Mouse (Mus musculus) heart, adult 2 months (tissue): ENCODE measurements around the gene Fhit. TPM values are rescaled to one million over a fixed set of nuclear protein-coding genes. Genes with fewer than 3 reads are reported as not detected.

Source experiments
- DNase-seq, 2 experiments: peaks; one replicate each; pipeline ENCODE4 v3.0.0; 2021
- H3K27ac ChIP-seq: fragments of 200-600 bp; 2 replicates; pipeline ENCODE4 v1.8.1; 2022
- H3K27me3 ChIP-seq: fragments of 200-500 bp; 2 replicates; pipeline ENCODE4 v1.6.1; 2012; ENCODE audit warnings: mild to moderate bottlenecking, low read length, inconsistent platforms, mixed read lengths; ENCODE audit not compliant: control insufficient read depth, insufficient read depth
- H3K36me3 ChIP-seq: fragments of 200-500 bp; 2 replicates; pipeline ENCODE4 v1.6.1; 2012; ENCODE audit warnings: low read length, inconsistent platforms; ENCODE audit not compliant: control insufficient read depth, insufficient read depth
- H3K4me1 ChIP-seq: fragments of 200-500 bp; 2 replicates; pipeline ENCODE4 v1.6.1; 2011; ENCODE audit warnings: low read length; ENCODE audit not compliant: control insufficient read depth, insufficient read depth
- H3K4me3 ChIP-seq: fragments of 200-600 bp; 2 replicates; pipeline ENCODE4 v1.8.1; 2022
- H3K79me2 ChIP-seq: fragments of 200-500 bp; replicated peaks from 2 replicates; pipeline ENCODE4 v1.6.1; 2012; ENCODE audit warnings: mild to moderate bottlenecking, inconsistent platforms, low read length, moderate library complexity, mixed read lengths; ENCODE audit not compliant: control insufficient read depth, insufficient read depth
- H3K9ac ChIP-seq: fragments of 200-500 bp; 2 replicates; pipeline ENCODE4 v1.6.1; 2012; ENCODE audit warnings: low read depth, mild to moderate bottlenecking, control low read depth, inconsistent platforms, low read length, mixed read lengths
- CTCF ChIP-seq: fragments of 200-600 bp; IDR thresholded peaks from 2 replicates; pipeline ENCODE4 v1.8.1; 2022; ENCODE audit warnings: antibody characterized with exemption, mild to moderate bottlenecking, moderate library complexity
- EP300 ChIP-seq: fragments of 200-500 bp; IDR thresholded peaks from 2 replicates; pipeline ENCODE4 v1.6.1; 2011; ENCODE audit warnings: low read depth, low read length, control low read depth; ENCODE audit not compliant: insufficient read depth
- POLR2A ChIP-seq: fragments of 200-500 bp; IDR thresholded peaks from 2 replicates; pipeline ENCODE4 v1.6.1; 2011; ENCODE audit warnings: mild to moderate bottlenecking, low read depth, low read length, control low read depth; ENCODE audit not compliant: insufficient read depth
- WGBS: fragments of 180-500 bp; shearing (Covaris S2); methylation state at CpG from one replicate; pipeline ENCODE4 v1.1.7; 2018; 5-methylcytosine and 5-hydroxymethylcytosine counted together
- intact Hi-C: fragments of 180-260 bp; cut with DNase I; formaldehyde crosslinking; loops from one replicate; pipeline ENCODE4 v1.15.1; 2025
- polyA plus RNA-seq: library from polyadenylated mRNA; depleted of rRNA; stranded (reverse); fragments of >200 nt; gene quantifications from 2 replicates; pipeline ENCODE4 v1.2.3, GENCODE M21; 2012
- total RNA-seq, 2 experiments: library from RNA; stranded (reverse); gene quantifications; 2 replicates each; pipeline ENCODE4 v1.2.3; 2021

The Fhit gene
- total and polyA plus RNA-seq, 3 experiments, result 1.7 to 2.3 (median 1.7) TPM

DNA sequence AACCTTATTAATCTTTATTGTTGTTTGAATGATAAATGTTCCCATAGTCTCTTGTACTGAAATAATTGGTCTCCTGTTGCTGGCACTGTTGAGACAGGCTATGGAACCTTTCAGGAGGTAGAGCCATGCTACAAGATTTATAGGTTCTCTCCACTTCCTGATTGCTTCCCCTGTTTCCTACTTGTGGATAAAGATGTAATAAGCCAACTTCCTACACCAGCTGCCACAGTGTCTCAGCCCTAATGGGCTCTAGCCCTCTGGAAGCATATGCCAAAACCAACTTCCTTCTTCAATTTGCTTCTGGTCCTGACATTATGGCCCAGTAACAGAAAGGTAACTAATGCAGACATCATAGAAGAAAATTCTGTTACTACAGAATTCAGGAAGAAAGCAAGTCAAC is 652.6 kb downstream of the Fhit start:
- no peak for DNase-seq
- Histone ChIP-seq H3K4me3 (no peak overlapping the region), H3K79me2 (no peaks in the 10 kb centered on the region), H3K36me3 (no peaks in the 10 kb centered on the region), H3K9ac (no peak overlapping the region), H3K27ac (no peak overlapping the region), H3K4me1 (no peaks in the 10 kb centered on the region), H3K27me3 (no peaks in the 10 kb centered on the region)
- TF ChIP-seq EP300, result no peak
- no peak for TF ChIP-seq CTCF
- no peak for TF ChIP-seq POLR2A
- intact Hi-C loops, result no loop called here

DNA sequence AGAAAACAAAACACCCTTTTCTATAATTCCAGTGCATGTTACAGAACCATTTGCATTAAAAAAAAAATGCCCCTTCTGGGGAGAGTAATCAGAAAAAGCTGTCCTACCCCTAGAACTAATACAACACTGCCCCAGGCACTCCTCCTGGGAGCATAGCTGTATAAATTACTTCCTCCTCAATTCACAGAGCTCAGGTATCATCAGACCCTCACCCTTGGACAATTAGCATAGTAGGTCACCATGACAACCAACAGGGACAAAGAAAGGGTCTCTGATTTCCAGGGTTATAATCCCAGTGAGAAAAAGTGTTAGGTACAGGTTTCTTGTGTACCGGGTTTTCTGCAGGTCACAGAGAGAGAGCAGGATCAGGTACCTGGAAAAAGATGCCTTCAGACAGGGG is 654.3 kb downstream of the Fhit start:
- H3K27me3 ChIP-seq, result no peaks in the 10 kb centered on the region

DNA sequence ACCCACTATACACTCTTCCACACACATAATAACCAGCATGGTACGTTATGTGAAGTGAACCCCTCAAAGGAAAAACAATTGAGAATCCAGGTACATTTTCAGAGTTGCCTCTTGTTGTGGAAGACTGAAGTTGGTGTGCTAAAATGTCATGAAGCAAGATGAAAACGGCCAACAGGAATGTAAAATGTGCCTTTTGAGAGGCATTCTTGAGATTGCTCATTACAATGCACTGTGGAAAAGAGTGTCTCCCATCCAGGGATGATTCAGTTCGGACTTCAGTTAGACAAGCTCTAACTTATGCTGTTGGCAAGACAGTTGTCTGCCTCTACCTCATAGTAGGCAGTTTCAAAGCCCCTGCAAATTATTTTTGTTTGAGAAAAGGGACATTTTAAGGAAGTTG is 676.0 kb downstream of the Fhit start:
- TF ChIP-seq CTCF (no peak), EP300 (no peak), POLR2A (no peak)
- 68% methylated on average over 3 of the region's 3 CpGs for WGBS
- Histone ChIP-seq H3K4me1 (no peaks in the 10 kb centered on the region), H3K79me2 (no peaks in the 10 kb centered on the region), H3K4me3 (no peak overlapping the region), H3K27me3 (no peaks in the 10 kb centered on the region), H3K9ac (no peak overlapping the region), H3K27ac (no peak overlapping the region), H3K36me3 (no peaks in the 10 kb centered on the region)
- no peak for DNase-seq
- intact Hi-C loops, result no loop called here

More for the DNA sequence above, 654.3 kb downstream of the Fhit start:
- Histone ChIP-seq H3K4me3 (no peak overlapping the region), H3K27ac (no peak overlapping the region), H3K79me2 (no peaks in the 10 kb centered on the region), H3K9ac (no peak overlapping the region), H3K36me3 (no peaks in the 10 kb centered on the region), H3K4me1 (no peaks in the 10 kb centered on the region)
- DNase-seq, result no peak
- TF ChIP-seq CTCF (no peak), POLR2A (no peak), EP300 (no peak)
- intact Hi-C loops, result no loop called here
- 86% methylated on average over 1 of the region's 1 CpGs for WGBS

DNA sequence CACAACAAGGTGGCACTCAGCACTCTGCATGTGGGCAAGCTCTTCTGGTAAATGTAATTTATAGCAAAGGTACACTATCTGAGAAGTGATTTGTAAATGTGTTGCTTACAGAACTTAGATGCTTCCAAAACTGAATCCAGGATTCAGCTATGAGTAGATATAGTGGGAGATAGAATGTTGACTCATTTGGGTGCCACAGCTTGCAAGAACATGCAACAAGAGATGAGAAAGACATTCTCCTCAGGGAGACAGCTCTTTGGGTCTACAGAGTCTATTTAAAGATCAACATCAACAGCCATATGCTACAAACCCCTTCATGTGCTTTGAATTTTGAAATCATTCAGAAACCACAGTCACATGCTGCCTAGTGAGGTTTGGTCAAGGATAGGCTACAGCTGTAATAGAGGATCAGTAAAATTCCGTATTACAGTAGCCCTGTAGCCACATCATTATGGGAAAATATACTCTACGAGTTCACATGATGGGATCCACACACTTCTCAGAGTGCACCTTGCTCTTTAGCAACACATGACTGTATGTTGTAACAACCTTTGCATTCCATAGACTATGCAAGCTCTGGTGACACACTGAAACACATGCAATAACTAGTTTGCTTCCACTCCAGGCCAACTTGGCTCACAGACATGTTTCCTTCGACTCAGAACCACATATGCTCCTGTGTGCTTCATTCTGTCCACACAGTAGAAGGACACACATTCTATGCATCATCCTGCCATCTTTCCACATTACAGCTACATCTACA is 678.8 kb downstream of the Fhit start:
- no peak overlapping the region for H3K9ac ChIP-seq
- H3K27ac ChIP-seq, result no peak overlapping the region
- no peak overlapping the region for H3K4me3 ChIP-seq
- H3K4me1 ChIP-seq, result no peaks in the 10 kb centered on the region
- WGBS, result 74% methylated on average over 3 of the region's 3 CpGs
- no peaks in the 10 kb centered on the region for H3K27me3 ChIP-seq
- no peak for TF ChIP-seq POLR2A
- TF ChIP-seq EP300, result no peak
- no peak for TF ChIP-seq CTCF
- intact Hi-C loops, result no loop called here
- H3K79me2 ChIP-seq, result no peaks in the 10 kb centered on the region
- H3K36me3 ChIP-seq, result no peaks in the 10 kb centered on the region
- DNase-seq, result no peak

DNA sequence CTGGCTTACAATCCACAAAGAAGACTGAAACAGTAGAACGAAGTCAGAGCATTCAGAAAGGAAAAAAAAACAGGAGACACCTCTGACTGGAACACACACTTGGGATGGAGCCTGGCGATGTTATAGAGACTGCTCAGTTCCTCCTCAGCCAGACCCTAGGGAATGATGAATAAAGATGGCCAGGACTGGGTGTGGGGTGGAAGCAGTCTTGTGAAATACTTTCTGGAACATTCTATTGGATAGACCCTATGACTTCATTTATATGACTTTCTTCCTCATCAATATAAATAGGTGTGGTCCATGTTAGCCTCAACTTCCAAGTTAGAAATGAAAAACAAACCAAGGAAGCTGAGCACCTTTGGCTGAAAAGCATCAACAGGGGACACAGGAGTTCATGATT is 680.5 kb downstream of the Fhit start:
- Histone ChIP-seq H3K79me2 (no peaks in the 10 kb centered on the region), H3K27ac (no peak overlapping the region), H3K27me3 (no peaks in the 10 kb centered on the region), H3K9ac (no peak overlapping the region), H3K4me1 (no peaks in the 10 kb centered on the region), H3K36me3 (no peaks in the 10 kb centered on the region), H3K4me3 (no peak overlapping the region)
- 52% methylated on average over 2 of the region's 2 CpGs for WGBS
- no peak for DNase-seq
- TF ChIP-seq EP300 (no peak), POLR2A (no peak), CTCF (no peak)
- intact Hi-C loops, result no loop called here

DNA sequence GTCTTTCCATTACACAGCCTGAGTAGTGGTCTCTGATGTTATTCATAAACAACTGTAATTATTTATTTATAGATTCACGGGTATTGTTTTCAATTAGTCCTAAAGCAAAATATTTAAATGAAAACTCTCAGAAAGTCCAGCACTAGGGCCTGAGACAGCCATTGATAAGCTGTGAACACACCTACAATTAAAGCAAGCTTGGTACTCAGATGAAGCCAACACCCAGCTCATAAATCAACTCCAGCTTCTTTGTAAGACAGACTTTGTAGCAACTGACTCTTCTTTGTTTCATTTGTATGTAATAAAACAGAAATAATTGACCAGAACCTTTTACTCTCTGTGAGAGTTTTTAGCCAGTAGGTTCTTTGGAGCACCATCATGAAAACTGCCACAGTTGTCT is 681.2 kb downstream of the Fhit start:
- no peaks in the 10 kb centered on the region for H3K4me1 ChIP-seq
- 55% methylated on average over 1 of the region's 1 CpGs for WGBS

More for the DNA sequence above, 681.2 kb downstream of the Fhit start:
- TF ChIP-seq POLR2A (no peak), EP300 (no peak), CTCF (no peak)
- Histone ChIP-seq H3K36me3 (no peaks in the 10 kb centered on the region), H3K9ac (no peak overlapping the region), H3K27ac (no peak overlapping the region), H3K27me3 (no peaks in the 10 kb centered on the region), H3K79me2 (no peaks in the 10 kb centered on the region), H3K4me3 (no peak overlapping the region)
- no peak for DNase-seq
- intact Hi-C loops, result no loop called here
